Mouse (Mus musculus) hindbrain, embryonic 12.5 days (tissue): ENCODE measurements at regions not wholly inside any gene's neighbourhood (a gene's known extent, or its start where the extent isn't known, plus 50 kb on each side); places are given as distances from the start of the nearest gene placed in this dataset.
A peak's percentile ranks its signal among the peaks of the same experiment; 100 is the strongest.

Source experiments
- ATAC-seq: fragments of 200-750 bp; cut with Nextera tagmentation; 2 replicates; pipeline ENCODE4 v1.8.0; 2017; ENCODE audit warnings: moderate TSS enrichment; ENCODE audit not compliant: low FRiP score
- H3K27ac ChIP-seq: fragments of 300-500 bp; sonication (generic); 2 replicates; pipeline ENCODE4 v1.5.1; 2016; ENCODE audit warnings: mild to moderate bottlenecking
- H3K27me3 ChIP-seq: fragments of 300-500 bp; sonication (generic); 2 replicates; pipeline ENCODE4 v1.6.1; 2016; ENCODE audit warnings: mild to moderate bottlenecking
- H3K36me3 ChIP-seq: fragments of 300-500 bp; sonication (generic); 2 replicates; pipeline ENCODE4 v1.6.1; 2016; ENCODE audit warnings: mild to moderate bottlenecking
- H3K4me1 ChIP-seq: fragments of 300-500 bp; sonication (generic); 2 replicates; pipeline ENCODE4 v1.6.1; 2016
- H3K4me2 ChIP-seq: fragments of 300-500 bp; sonication (generic); replicated peaks from 2 replicates; pipeline ENCODE4 v1.6.1; 2016; ENCODE audit warnings: mild to moderate bottlenecking
- H3K4me3 ChIP-seq: fragments of 300-500 bp; sonication (generic); 2 replicates; pipeline ENCODE4 v1.5.1; 2016; ENCODE audit warnings: mild to moderate bottlenecking
- H3K9ac ChIP-seq: fragments of 300-500 bp; sonication (generic); 2 replicates; pipeline ENCODE4 v1.6.1; 2016; ENCODE audit warnings: mild to moderate bottlenecking, moderate library complexity
- H3K9me3 ChIP-seq: fragments of 300-500 bp; sonication (generic); replicated peaks from 2 replicates; pipeline ENCODE4 v1.6.1; 2016; ENCODE audit warnings: mild to moderate bottlenecking
- WGBS: fragments of 180-500 bp; shearing (Covaris S2); methylation state at CpG from one replicate; pipeline ENCODE4 v1.1.7; 2016; 5-methylcytosine and 5-hydroxymethylcytosine counted together

DNA sequence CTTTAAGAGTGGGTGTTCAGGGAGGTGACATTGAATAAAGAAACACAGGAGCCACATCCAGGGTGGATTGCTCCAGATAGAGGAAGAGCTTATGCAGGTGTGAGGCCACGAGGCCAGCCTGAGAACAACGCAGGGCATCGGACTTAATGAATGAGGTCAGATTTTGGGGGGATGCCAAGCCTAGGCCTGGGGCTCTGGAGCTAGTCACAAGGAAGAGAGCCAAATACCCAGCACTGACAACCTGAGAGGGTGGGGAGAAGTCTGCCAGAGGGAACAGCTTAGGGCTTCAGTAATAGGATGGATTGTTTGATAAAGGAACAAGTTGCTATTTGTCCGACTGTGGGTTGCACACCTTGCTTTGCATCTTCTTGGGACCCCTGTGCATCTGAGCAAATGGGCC is 203.1 kb upstream of the Hes1 start:
- H3K9ac ChIP-seq = no peak overlapping the region
- peaks cover 3% of the 10 kb centered on the region; the same call in 1 of the 2 replicates for H3K4me1 ChIP-seq
- no peak for ATAC-seq
- WGBS = 43% methylated on average over 4 of the region's 4 CpGs
- H3K27me3 ChIP-seq = peaks cover 57% of the 10 kb centered on the region
- no peak overlapping the region for H3K27ac ChIP-seq
- H3K9me3 ChIP-seq = no peaks in the 10 kb centered on the region
- no peak overlapping the region for H3K4me2 ChIP-seq
- no peak overlapping the region for H3K4me3 ChIP-seq
- no peaks in the 10 kb centered on the region for H3K36me3 ChIP-seq

DNA sequence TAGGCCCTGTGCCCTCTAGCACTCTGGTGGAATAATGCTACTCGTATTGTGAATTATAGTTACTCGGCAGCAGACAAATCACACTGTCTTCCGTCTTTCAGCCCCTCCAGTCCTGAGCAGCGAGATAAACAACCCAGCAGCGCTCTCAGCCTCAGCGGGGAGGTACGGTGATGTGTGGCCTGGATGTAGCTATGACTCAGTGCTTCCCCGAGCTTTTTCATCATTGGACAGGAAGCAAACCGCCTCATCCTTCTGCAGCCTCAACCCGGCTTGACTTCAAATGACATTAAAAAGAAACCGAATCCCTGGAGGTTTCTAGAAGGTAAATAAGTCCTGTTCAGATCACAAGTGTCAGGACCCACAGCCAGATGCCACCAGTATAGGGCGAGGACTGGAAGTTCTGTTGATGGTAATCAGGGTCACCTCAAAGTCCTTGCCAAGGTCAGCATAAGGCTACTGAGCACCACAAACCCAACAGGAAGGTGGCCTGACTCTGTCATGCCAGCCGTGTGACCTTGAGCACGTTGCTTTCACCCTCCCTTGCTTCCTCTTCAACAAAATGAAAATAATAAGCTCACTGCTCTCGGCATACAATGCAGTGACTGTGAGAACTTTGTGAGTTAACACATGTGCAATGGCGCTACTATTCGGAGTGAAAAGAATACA is 199.0 kb upstream of the Hes1 start:
- Histone ChIP-seq H3K27ac (no peak overlapping the region), H3K9me3 (no peaks in the 10 kb centered on the region), H3K4me3 (no peak overlapping the region), H3K9ac (no peak overlapping the region), H3K4me2 (no peak overlapping the region), H3K36me3 (no peaks in the 10 kb centered on the region), H3K27me3 (peaks cover 32% of the 10 kb centered on the region), H3K4me1 (peaks cover 3% of the 10 kb centered on the region; the same call in 1 of the 2 replicates)
- WGBS = 74% methylated on average over 17 of the region's 17 CpGs
- no peak for ATAC-seq

DNA sequence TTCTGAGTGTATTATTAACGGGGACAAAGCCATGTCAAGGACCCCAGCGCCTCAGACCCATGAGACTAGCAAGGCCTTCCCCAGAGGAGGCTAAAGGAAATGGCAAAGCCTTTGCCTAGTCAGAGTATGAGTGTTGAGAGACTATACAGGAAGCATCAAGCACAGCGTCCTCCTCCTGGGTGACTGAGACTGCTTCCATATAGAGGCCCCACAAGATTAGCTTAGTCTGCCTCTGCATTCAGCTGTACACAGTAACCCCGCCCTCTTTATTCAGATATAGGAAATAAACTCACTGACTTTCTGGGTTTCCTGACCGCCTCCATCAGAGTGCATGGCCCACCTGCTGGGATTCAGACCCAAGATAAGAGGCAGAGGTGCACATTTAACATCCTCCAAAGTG is 192.8 kb upstream of the Hes1 start:
- Histone ChIP-seq H3K4me3 (no peak overlapping the region), H3K36me3 (no peaks in the 10 kb centered on the region), H3K4me1 (peaks cover 4% of the 10 kb centered on the region), H3K9me3 (no peaks in the 10 kb centered on the region), H3K4me2 (no peak overlapping the region), H3K27ac (no peak overlapping the region), H3K9ac (no peak overlapping the region), H3K27me3 (peaks cover 13% of the 10 kb centered on the region; the same call in 1 of the 2 replicates)
- WGBS = 87% methylated on average over 5 of the region's 5 CpGs
- ATAC-seq = no peak

DNA sequence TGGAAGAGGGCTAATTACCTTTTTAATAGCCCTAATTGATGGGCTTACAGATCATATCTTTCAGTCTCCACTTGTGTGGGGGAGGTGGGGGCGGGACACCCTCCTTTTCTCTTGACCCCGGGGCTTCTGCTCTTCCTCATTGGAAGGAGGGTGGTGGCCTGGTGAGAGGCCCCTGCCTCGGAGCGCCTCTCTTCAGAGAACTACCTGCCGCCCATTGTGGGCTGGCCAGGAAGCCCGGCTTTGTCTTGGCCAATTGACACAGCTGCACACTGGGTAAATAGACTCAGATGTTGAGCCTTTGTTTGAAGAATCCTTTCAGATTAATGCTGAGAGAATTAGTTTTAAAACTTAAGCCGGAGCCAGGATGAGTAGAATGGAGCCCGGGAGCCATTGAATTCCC is 188.0 kb upstream of the Hes1 start:
- Histone ChIP-seq H3K9me3 (no peaks in the 10 kb centered on the region), H3K9ac (no peak overlapping the region), H3K4me2 (no peak overlapping the region), H3K4me1 (peaks cover 10% of the 10 kb centered on the region), H3K36me3 (no peaks in the 10 kb centered on the region), H3K4me3 (no peak overlapping the region), H3K27ac (no peak overlapping the region), H3K27me3 (peaks cover 41% of the 10 kb centered on the region)
- WGBS = 13% methylated on average over 8 of the region's 8 CpGs
- no peak for ATAC-seq

DNA sequence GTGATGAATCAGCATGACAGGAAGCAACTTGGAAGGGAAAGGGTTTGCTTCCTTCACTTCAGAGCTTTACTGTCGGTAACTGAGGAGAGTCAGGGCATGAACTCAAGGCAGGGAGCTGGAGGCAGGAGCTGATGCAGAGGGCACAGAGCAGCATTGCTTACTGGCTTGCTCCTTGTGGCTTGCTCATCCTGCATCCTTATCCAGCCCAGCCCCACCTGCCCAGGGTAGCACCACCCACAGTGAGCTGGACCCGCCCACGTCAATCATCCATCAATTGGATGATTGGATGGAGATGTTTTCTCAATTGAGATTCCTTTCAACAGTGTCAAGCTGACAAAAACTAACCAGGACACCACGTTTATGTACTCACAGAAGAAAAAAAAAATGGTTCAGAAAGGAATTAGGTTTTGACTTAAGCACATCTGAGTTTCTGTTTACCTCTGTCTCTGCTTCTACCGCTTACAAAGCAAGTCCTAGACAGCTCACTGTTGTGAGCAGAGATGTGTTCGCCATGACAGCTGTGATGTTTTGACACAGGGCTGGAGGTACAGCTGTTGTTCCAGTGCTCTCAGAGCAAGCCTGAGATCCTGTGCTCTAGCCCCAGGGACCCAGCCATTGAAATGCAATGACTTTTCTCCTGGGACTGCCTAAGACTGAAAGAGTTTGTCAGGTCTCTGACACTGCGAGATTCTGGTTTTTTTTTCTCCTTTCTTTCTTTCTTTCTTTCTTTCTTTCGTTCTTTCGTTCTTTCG is 186.6 kb upstream of the Hes1 start:
- Histone ChIP-seq H3K27ac (no peak overlapping the region), H3K4me1 (peaks cover 21% of the 10 kb centered on the region), H3K27me3 (peaks cover 45% of the 10 kb centered on the region), H3K36me3 (no peaks in the 10 kb centered on the region), H3K4me3 (no peak overlapping the region), H3K9me3 (no peaks in the 10 kb centered on the region), H3K9ac (no peak overlapping the region), H3K4me2 (no peak overlapping the region)
- WGBS = 12% methylated on average over 10 of the region's 10 CpGs
- ATAC-seq = no peak

DNA sequence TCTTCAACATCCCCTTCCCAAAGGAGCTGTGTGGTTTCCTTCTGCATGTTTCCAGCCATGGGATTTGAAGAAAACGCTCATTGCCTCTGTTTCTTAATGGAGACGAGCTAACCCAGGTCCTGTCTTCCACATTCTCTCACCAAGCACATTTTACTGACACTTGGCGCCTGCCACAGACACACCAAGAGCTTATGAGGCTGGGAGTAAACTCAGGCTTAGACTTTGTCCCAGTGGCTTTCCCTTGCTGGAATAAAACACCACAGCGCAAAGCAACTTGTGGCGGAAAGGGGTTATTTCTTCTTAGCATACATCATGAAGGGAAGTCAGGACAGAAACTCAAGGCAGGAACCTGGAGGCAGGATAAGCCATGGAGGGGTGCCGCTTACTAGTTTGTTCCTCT is 184.5 kb upstream of the Hes1 start:
- Histone ChIP-seq H3K27me3 (peaks cover 53% of the 10 kb centered on the region), H3K36me3 (no peaks in the 10 kb centered on the region), H3K4me3 (no peak overlapping the region), H3K4me2 (no peak overlapping the region), H3K9ac (no peak overlapping the region), H3K4me1 (peaks cover 35% of the 10 kb centered on the region), H3K9me3 (no peaks in the 10 kb centered on the region), H3K27ac (no peak overlapping the region)
- WGBS = 85% methylated on average over 6 of the region's 6 CpGs
- ATAC-seq = no peak

DNA sequence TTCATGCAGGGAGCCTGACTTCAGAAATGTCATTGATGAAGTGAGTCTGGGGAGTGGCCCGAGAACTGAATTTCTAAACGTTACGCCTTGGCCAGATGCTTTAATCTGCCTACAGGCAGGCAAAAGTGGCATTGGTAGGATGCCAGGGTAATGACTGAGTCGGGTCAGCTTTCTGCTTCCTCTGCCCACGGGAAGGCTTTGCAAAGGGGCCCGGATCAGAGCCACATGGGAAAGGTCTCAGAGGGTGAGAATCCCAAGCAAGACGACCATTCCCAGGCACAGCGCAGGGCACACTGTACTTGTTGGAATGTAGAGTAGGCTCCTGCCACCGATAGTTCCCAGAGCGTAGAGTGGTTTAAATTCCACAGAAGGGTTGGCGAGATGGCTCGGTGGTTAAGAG is 182.7 kb upstream of the Hes1 start:
- Histone ChIP-seq H3K4me3 (no peak overlapping the region), H3K27me3 (peaks cover 61% of the 10 kb centered on the region), H3K36me3 (no peaks in the 10 kb centered on the region), H3K9me3 (no peaks in the 10 kb centered on the region), H3K27ac (no peak overlapping the region), H3K4me2 (no peak overlapping the region), H3K4me1 (peaks cover 31% of the 10 kb centered on the region), H3K9ac (no peak overlapping the region)
- no peak for ATAC-seq
- 44% methylated on average over 12 of the region's 12 CpGs for WGBS

DNA sequence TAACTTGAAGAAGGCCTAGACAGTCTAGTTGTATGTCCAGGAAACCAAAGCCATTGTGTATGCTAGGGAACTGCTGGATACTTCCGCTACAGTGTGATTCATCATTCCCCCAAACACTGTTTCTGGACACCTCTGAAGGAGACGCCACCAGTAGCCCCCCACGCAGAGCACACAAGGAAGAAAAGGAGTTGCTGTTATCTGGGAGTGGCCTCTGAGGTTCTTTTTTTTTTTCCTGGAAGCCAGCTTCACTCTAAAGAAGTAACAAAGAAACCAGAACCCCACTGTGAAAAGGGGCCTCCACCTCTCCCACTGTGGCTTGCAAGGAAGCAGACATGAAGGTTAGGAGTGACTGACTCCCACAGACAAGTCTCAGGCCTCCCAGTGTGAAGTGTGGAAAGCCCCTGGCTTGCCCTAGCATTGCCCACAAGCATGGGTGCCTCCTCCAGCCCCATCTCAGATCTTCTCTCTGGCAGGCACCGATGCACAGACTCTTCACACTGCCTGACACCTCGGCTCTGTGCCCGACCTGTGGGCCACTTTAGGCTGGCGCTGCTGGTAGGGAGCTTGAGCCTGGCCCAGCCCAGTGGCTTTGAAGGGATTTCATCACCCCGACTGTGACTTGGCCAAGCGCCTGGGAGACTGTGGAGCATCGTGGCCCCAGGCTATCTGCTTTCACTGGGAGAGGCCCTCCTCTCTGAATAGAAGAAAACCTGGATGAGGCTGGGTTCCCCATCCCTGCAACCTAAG is 181.8 kb upstream of the Hes1 start:
- Histone ChIP-seq H3K9ac (no peak overlapping the region), H3K4me2 (0 out of 2 replicates have a peak overlapping the region, but pooled peaks have one; percentile 2), H3K36me3 (no peaks in the 10 kb centered on the region), H3K4me3 (no peak overlapping the region), H3K27ac (no peak overlapping the region; the same call in 1 of the 2 replicates), H3K27me3 (peaks cover 61% of the 10 kb centered on the region), H3K4me1 (peaks cover 30% of the 10 kb centered on the region), H3K9me3 (no peaks in the 10 kb centered on the region)
- WGBS = 7% methylated on average over 10 of the region's 10 CpGs
- ATAC-seq = peak; percentile 60; the same call in 1 of the 2 replicates

DNA sequence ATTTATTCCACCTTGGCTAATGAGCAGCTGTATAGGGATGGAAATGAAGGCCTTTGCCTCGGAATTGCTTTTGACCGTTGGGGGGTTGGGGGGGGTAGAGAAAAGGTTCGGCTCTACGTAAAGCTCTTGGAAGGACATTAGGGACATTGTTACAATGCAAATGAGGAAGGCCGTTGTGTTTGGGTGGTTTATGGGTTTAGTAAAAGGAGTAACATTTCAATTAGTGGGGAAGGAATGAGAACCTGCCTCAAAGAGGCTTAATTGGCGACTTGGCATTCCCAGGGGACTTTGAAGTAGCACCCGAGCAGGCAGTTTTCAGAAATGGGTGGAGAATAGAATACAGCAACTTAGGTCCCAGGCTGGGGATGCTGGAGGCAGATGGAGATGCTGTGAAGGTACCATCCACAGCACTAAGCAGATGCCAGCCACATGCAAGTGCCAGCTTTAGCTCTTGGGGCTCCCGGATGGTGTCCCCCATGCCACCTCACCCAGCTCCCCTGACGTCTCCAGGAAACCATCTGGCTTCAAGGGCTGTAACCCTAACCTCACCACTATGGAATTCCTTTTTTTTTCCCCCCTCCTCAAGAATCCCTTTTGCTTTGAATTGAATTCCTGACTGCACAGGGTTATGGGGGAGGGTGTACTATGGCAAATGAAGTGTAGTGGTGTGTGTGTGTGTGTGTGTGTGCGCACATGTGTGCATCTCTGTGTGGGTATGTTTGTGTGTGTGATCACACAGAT is 180.8 kb upstream of the Hes1 start:
- Histone ChIP-seq H3K36me3 (no peaks in the 10 kb centered on the region), H3K27me3 (peaks cover 63% of the 10 kb centered on the region), H3K9ac (no peak overlapping the region), H3K9me3 (no peaks in the 10 kb centered on the region), H3K4me1 (peaks cover 26% of the 10 kb centered on the region), H3K4me2 (no peak overlapping the region; the same call in 1 of the 2 replicates), H3K4me3 (no peak overlapping the region), H3K27ac (no peak overlapping the region)
- 13% methylated on average over 10 of the region's 10 CpGs for WGBS
- ATAC-seq = peak; percentile 65

DNA sequence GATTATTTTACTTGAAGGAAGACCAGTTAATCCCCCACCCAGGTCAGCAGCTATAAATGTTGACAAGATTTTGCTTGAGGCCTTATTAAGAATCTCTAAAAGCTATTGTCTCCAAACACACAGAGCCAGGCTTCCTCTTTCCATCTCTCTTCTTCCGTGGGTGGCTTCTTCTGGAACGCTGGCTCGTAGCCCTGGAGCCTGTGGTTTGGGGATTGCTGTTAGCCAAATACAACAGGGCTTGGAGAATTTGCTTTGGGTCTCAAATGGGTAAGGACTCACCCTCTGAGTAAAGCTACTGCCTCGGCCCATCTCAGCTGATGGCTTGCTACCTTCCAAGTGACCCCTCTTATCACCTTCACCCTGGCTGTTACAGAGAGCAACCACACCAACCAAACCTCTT is 179.3 kb upstream of the Hes1 start:
- no peak for ATAC-seq
- Histone ChIP-seq H3K27ac (no peak overlapping the region), H3K4me3 (no peak overlapping the region), H3K36me3 (no peaks in the 10 kb centered on the region), H3K4me1 (peaks cover 26% of the 10 kb centered on the region), H3K9ac (no peak overlapping the region), H3K9me3 (no peaks in the 10 kb centered on the region), H3K4me2 (no peak overlapping the region), H3K27me3 (peaks cover 55% of the 10 kb centered on the region)
- 89% methylated on average over 4 of the region's 4 CpGs for WGBS

DNA sequence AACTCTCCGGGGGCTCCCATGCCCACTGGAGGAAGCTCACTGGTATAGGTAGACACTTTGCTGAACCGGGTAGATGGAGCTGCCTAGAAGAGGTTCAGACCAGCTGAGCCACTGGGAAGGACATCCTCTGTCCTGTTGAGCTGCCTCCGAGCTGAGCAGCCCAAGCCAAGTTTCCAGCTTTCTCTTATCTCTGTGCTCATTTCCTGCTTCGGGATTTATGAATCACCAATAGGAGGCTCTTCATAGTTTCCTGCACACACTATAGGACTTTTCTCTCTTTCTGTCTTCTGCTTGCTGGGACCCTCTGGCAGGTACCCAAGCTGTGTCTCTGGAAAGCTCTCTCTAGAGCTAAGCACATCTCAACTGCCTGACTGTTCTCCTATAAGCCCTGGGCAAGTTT is 177.4 kb upstream of the Hes1 start:
- Histone ChIP-seq H3K4me2 (no peak overlapping the region), H3K9ac (no peak overlapping the region), H3K27ac (no peak overlapping the region), H3K4me1 (peaks cover 24% of the 10 kb centered on the region), H3K36me3 (no peaks in the 10 kb centered on the region), H3K4me3 (no peak overlapping the region), H3K27me3 (peaks cover 53% of the 10 kb centered on the region), H3K9me3 (no peaks in the 10 kb centered on the region)
- no peak for ATAC-seq
- WGBS = 81% methylated on average over 4 of the region's 4 CpGs

DNA sequence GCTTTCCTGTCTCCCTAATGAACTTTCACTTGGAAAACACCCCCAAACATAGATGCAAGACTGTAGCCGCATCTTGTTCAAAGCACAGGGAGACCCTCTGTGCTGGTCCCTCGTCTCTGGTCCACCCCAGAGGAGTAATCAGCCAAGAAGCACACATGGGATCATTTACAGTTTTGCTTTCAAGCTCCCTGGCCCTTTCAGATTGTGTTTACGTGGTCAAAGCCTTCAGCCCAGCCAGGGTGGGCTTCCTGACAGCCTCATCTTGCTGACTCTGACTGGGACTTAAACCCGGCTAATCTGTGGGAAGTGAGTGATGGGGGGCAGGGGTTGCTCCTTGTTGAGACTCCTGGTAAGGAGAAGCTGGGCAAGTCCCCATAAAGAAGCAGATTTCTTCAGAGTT is 174.8 kb upstream of the Hes1 start:
- Histone ChIP-seq H3K4me3 (no peak overlapping the region), H3K9me3 (no peaks in the 10 kb centered on the region)
- WGBS = 40% methylated on average over 4 of the region's 4 CpGs

More for the DNA sequence above, 174.8 kb upstream of the Hes1 start:
- no peak for ATAC-seq
- no peaks in the 10 kb centered on the region for H3K36me3 ChIP-seq
- no peak overlapping the region for H3K27ac ChIP-seq
- H3K9ac ChIP-seq = no peak overlapping the region
- no peak overlapping the region for H3K4me2 ChIP-seq
- peaks cover 60% of the 10 kb centered on the region for H3K27me3 ChIP-seq
- H3K4me1 ChIP-seq = peaks cover 15% of the 10 kb centered on the region
